Mouse (Mus musculus) ES-E14 (cell line): ENCODE data around the gene Snta1. TPM values are rescaled to one million over a fixed set of nuclear protein-coding genes. Genes with fewer than 3 reads are reported as not detected.

Experiments
- DNase-seq: peaks from one replicate; pipeline ENCODE4 v3.0.0-alpha.2; 2013; ENCODE audit warnings: low read depth, low spot score
- H3K27ac ChIP-seq: 2 replicates; pipeline ENCODE4 v1.5.1; 2012; ENCODE audit warnings: low read depth, mild to moderate bottlenecking, low read length, moderate library complexity, mixed read lengths; ENCODE audit not compliant: poor library complexity, insufficient read depth, severe bottlenecking
- H3K36me3 ChIP-seq: 2 replicates; pipeline ENCODE4 v1.6.1; 2012; ENCODE audit warnings: mild to moderate bottlenecking, low read length, moderate library complexity, mixed read lengths; ENCODE audit not compliant: control insufficient read depth, poor library complexity, insufficient read depth, severe bottlenecking
- H3K4me1 ChIP-seq, 2 experiments: fragments of 150-350 bp in 1 of 2; sonication (generic) in 1 of 2; 2 replicates each; pipeline ENCODE4 v1.6.1; 2012; ENCODE audit warnings: low read length in 2 of 2, mild to moderate bottlenecking in 1 of 2, mixed read lengths in 1 of 2; ENCODE audit not compliant: control insufficient read depth in 2 of 2, insufficient read depth in 2 of 2, poor library complexity in 1 of 2
- H3K4me3 ChIP-seq, 2 experiments: fragments of 150-350 bp in 1 of 2; sonication (generic) in 1 of 2; 2 replicates each; pipeline ENCODE4 v1.5.1; 2012; ENCODE audit warnings: low read length in 2 of 2, low read depth in 1 of 2, mild to moderate bottlenecking in 1 of 2, mixed read lengths in 1 of 2; ENCODE audit not compliant: insufficient read depth in 1 of 2, poor library complexity in 1 of 2, severe bottlenecking in 1 of 2
- H3K9ac ChIP-seq: 2 replicates; pipeline ENCODE4 v1.6.1; 2012; ENCODE audit warnings: low read depth, mild to moderate bottlenecking, low read length, mixed read lengths; ENCODE audit not compliant: poor library complexity, insufficient read depth, severe bottlenecking
- H3K9me3 ChIP-seq: fragments of 150-350 bp; sonication (generic); 2 replicates; pipeline ENCODE4 v1.6.1; 2012; ENCODE audit warnings: low read depth, mild to moderate bottlenecking, low read length; ENCODE audit not compliant: control insufficient read depth, insufficient read depth
- CHD2 ChIP-seq: IDR thresholded peaks from 2 replicates; pipeline ENCODE4 v1.6.1; 2014; ENCODE audit warnings: mild to moderate bottlenecking, low read depth, low read length, inconsistent platforms
- HCFC1 ChIP-seq: IDR thresholded peaks from 2 replicates; pipeline ENCODE4 v1.6.1; 2012; ENCODE audit warnings: low read length, inconsistent platforms, borderline replicate concordance; ENCODE audit not compliant: insufficient read depth
- MAFK ChIP-seq: IDR thresholded peaks from 2 replicates; pipeline ENCODE4 v1.6.1; 2014; ENCODE audit warnings: mild to moderate bottlenecking, low read depth, low read length, inconsistent platforms; ENCODE audit not compliant: insufficient read depth
- ZC3H11A ChIP-seq: IDR thresholded peaks from 2 replicates; pipeline ENCODE4 v1.6.1; 2012; ENCODE audit warnings: low read depth, mild to moderate bottlenecking, inconsistent platforms, low read length, borderline replicate concordance
- ZNF384 ChIP-seq: IDR thresholded peaks from 2 replicates; pipeline ENCODE4 v1.6.1; 2012; ENCODE audit warnings: low read depth, low read length, inconsistent platforms
- in situ Hi-C, 2 experiments: fragments of 600-800 bp; cut with MboI; formaldehyde crosslinking; loops; one replicate each; pipeline ENCODE4 v1.15.1; 2025; ENCODE audit warnings: low sequenced_read_pairs in 2 of 2, inconsistent platforms in 1 of 2; ENCODE audit not compliant: unreplicated experiment in 2 of 2
- total RNA-seq: library from RNA; depleted of rRNA; stranded (reverse); fragments of 300-350 nt; gene quantifications from 2 replicates; pipeline ENCODE4 v1.2.3, GENCODE M21; 2012

Snta1 gene
- total RNA-seq, 1 experiment: 11.3 TPM

GRCm38 (mm10) chr2:154452951-154453350, 45.1 kb upstream of the Snta1 start:
- in situ Hi-C loops: no loop called here
- H3K4me3 ChIP-seq: no peak overlapping the region
- DNase-seq: no peak
- H3K9me3 ChIP-seq: no peaks in the 10 kb centered on the region
- no peaks in the 10 kb centered on the region; the same call in none of the 2 replicates for H3K36me3 ChIP-seq
- TF ChIP-seq ZNF384: no peak
- peak; percentile 19; the same call in 1 of the 2 replicates for TF ChIP-seq ZC3H11A
- no peak overlapping the region for H3K27ac ChIP-seq
- H3K4me1 ChIP-seq: peaks cover 6% of the 10 kb centered on the region in 2 experiments
- H3K9ac ChIP-seq: no peak overlapping the region

- H3K9me3 ChIP-seq: no peaks in the 10 kb centered on the region
- no peak overlapping the region; the same call in 1 of the 2 replicates for H3K27ac ChIP-seq
- no peak overlapping the region for H3K9ac ChIP-seq
- in situ Hi-C loops: no loop called here
- peaks cover 4 to 14% of the 10 kb centered on the region in 2 experiments for H3K4me1 ChIP-seq
- peaks cover 3% of the 10 kb centered on the region for H3K36me3 ChIP-seq
- TF ChIP-seq ZC3H11A (no peak), MAFK (peak; percentile 73)
- no peak overlapping the region for H3K4me3 ChIP-seq
- no peak for DNase-seq
Measured at GRCm38 (mm10) chr2:154448633-154449032, 40.7 kb upstream of the Snta1 start.

- H3K27ac ChIP-seq: no peak overlapping the region
- no peak overlapping the region for H3K4me3 ChIP-seq
- no peaks in the 10 kb centered on the region for H3K9me3 ChIP-seq
- no peak for DNase-seq
- peaks cover 3% of the 10 kb centered on the region for H3K36me3 ChIP-seq
- H3K4me1 ChIP-seq: peaks cover 4 to 14% of the 10 kb centered on the region in 2 experiments
- peak; percentile 80 for TF ChIP-seq MAFK
- TF ChIP-seq HCFC1: no peak
- in situ Hi-C loops: no loop called here
- no peak overlapping the region for H3K9ac ChIP-seq
Measured at GRCm38 (mm10) chr2:154447821-154448220, 39.9 kb upstream of the Snta1 start.

GRCm38 (mm10) chr2:154440453-154440852, 32.6 kb upstream of the Snta1 start:
- DNase-seq: no peak
- TF ChIP-seq HCFC1 (no peak), ZC3H11A (no peak), CHD2 (no peak), ZNF384 (no peak), MAFK (no peak)
- Histone ChIP-seq H3K9ac (no peak overlapping the region), H3K36me3 (no peaks in the 10 kb centered on the region; the same call in 1 of the 2 replicates), H3K9me3 (no peaks in the 10 kb centered on the region), H3K4me1 (peaks cover 0 to 8% of the 10 kb centered on the region in 2 experiments; a peak in 2 of 4 replicates), H3K4me3 (no peak overlapping the region), H3K27ac (no peak overlapping the region)
- in situ Hi-C loops: no loop called here

- no peaks in the 10 kb centered on the region for H3K36me3 ChIP-seq
- H3K4me3 ChIP-seq: peak overlapping the region; percentile 99
- H3K27ac ChIP-seq: peak overlapping the region; percentile 89; the same call in 1 of the 2 replicates
- DNase-seq: no peak
- TF ChIP-seq CHD2 (no peak), MAFK (no peak), ZNF384 (no peak), ZC3H11A (no peak), HCFC1 (no peak)
- peak overlapping the region; percentile 97 for H3K9ac ChIP-seq
- in situ Hi-C loops: no loop called here
- H3K4me1 ChIP-seq: peaks cover 4 to 9% of the 10 kb centered on the region in 2 experiments
- no peaks in the 10 kb centered on the region for H3K9me3 ChIP-seq
Measured at GRCm38 (mm10) chr2:154437191-154437527, 29.3 kb upstream of the Snta1 start.
